Mouse (Mus musculus) induced T-regulatory cell, adult 2 months (primary cell): ENCODE measurements around the gene Nkx2-4.
A peak's percentile ranks its signal among the peaks of the same experiment; 100 is the strongest.

Experiments used
- DNase-seq: peaks from one replicate; pipeline ENCODE4 v3.0.0-alpha.2; 2012; ENCODE audit warnings: low read depth

The Nkx2-4 gene

GRCm38 (mm10) chr2:147085072-147085870, at the start of gene Nkx2-4:
Gene Nkx2-4 (minus strand): TSS chr2:147085445.
- peak; percentile 34 for DNase-seq

- DNase-seq, result no peak
Measured at GRCm38 (mm10) chr2:147127366-147127765, 42.1 kb upstream of the Nkx2-4 start.

GRCm38 (mm10) chr2:147119736-147120135, 34.5 kb upstream of the Nkx2-4 start:
- DNase-seq, result no peak

- peak; percentile 22 for DNase-seq
Measured at GRCm38 (mm10) chr2:147086441-147086840, 1.2 kb upstream of the Nkx2-4 start.

- peak; percentile 29 for DNase-seq
Measured at GRCm38 (mm10) chr2:147085937-147086336, 692 bp upstream of the Nkx2-4 start.

- no peak for DNase-seq
Measured at GRCm38 (mm10) chr2:147084366-147085071, 726 bp downstream of the Nkx2-4 start.

- DNase-seq, result peak; percentile 62
Measured at GRCm38 (mm10) chr2:147083471-147084365, 1.5 kb downstream of the Nkx2-4 start.

GRCm38 (mm10) chr2:147082391-147082790, 2.9 kb downstream of the Nkx2-4 start:
- DNase-seq, result peak; percentile 6

GRCm38 (mm10) chr2:147074399-147074798, 10.8 kb downstream of the Nkx2-4 start:
- DNase-seq, result no peak

GRCm38 (mm10) chr2:147073962-147074361, 11.3 kb downstream of the Nkx2-4 start:
- no peak for DNase-seq

- no peak for DNase-seq
Measured at GRCm38 (mm10) chr2:147070305-147070704, 14.9 kb downstream of the Nkx2-4 start.

- DNase-seq, result no peak
Measured at GRCm38 (mm10) chr2:147069077-147069476, 16.2 kb downstream of the Nkx2-4 start.

GRCm38 (mm10) chr2:147067480-147068246, 17.6 kb downstream of the Nkx2-4 start:
- DNase-seq, result no peak

GRCm38 (mm10) chr2:147053229-147053892, 31.9 kb downstream of the Nkx2-4 start:
- no peak for DNase-seq

GRCm38 (mm10) chr2:147047051-147047450, 38.2 kb downstream of the Nkx2-4 start:
- DNase-seq, result no peak

GRCm38 (mm10) chr2:147035864-147036263, 49.4 kb downstream of the Nkx2-4 start:
- DNase-seq, result no peak
